Mouse (Mus musculus) liver, embryonic 14.5 days (tissue): ENCODE results near the gene Akr1b10.

Source experiments
- CTCF ChIP-seq: IDR thresholded peaks from 2 replicates; pipeline ENCODE4 v1.5.1; 2016; ENCODE audit warnings: antibody characterized with exemption, low read depth, control low read depth
- EP300 ChIP-seq: IDR thresholded peaks from 2 replicates; pipeline ENCODE4 v1.6.1; 2016; ENCODE audit warnings: antibody characterized with exemption, low read depth

DNA sequence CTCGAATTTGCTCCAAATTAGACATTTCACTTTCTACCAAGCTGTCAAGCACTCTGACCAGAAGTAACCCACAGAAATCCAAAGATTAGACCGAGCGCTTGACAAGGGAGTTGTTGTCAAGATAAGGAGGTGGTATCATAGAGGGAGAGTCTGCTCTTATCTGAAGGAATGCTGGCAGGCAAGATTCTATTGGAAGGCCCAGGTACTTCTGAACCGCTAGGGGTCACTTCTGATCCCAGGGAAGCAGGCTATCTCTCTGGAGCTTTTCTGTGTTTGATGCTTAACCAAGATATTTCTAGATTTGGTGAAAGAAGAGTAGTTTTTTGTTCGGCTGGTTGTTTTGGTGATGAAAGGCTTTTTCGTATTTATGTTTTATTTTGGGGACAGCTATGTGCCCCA, 28.7 kb upstream of the Akr1b10 start:
- TF ChIP-seq CTCF (no peak), EP300 (no peak)
